Comparison of ENCODE assay signal across 13 mouse cellular contexts in the genomic region with DNA sequence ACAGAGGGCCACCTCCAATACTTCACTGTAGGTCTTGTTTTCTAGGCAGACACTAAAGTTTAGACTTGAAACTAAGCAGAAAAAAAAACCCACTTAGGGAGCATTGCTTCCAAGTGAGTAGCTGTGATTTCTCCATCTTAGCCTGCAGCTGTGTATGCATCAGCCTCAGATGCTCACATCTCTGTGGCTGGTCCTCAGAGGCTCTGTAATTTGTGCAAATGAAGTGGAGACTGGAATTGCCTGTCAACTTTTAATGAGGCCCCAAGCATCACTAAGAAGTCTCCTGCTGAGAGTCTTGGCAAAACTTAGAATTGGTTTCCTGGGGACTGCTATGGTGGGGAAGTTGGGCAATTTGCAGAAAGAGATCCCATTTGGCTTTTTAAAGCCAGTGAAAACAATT. TPM values are rescaled to one million over a fixed set of nuclear protein-coding genes. Genes with fewer than 3 reads are reported as not detected.
DNase-seq lines count a peak whose midpoint lies in the region; ATAC-seq and TF ChIP-seq lines count a peak whose summit lies in the region.
"Not testable (repeated sequence)": the region's sequence is repeated elsewhere in the genome, so short reads cannot be mapped to it uniquely, and the experiment has no call there.
"Had no signal": no experiment of that assay in that cellular context is flagged by ENCODE, and none has a peak within 500 bp of the region (broad histone marks: within the 10 kb centered on the region; RNA-seq: fewer than 3 reads in every experiment).

No protein-coding gene starts in this region.

- H3K4me1 ChIP-seq in ES-Bruce4 (ENCODE audit: control insufficient read depth, insufficient read depth, low read length); embryonic facial prominence, embryonic 14.5 days (ENCODE audit: control insufficient read depth, insufficient read depth, low read length); forebrain, embryonic 15.5 days; forebrain, postnatal 0 days (ENCODE audit: insufficient read depth); hindbrain, embryonic 14.5 days (replicated peaks; ENCODE audit: control insufficient read depth, insufficient read depth, low read length); hindbrain, embryonic 16.5 days (ENCODE audit: control insufficient read depth, insufficient read depth, low read depth, low read length); limb, embryonic 14.5 days (ENCODE audit: control insufficient read depth, insufficient read depth, low read length); olfactory bulb, adult 2 months (ENCODE audit: control insufficient read depth, insufficient read depth, low read length): not testable (repeated sequence)

- TF ChIP-seq CTCF in ES-Bruce4 (IDR thresholded peaks at IDR 0.05; ENCODE audit: low read depth, low read length); forebrain, postnatal 0 days (IDR thresholded peaks at IDR 0.05; ENCODE audit: low read depth); olfactory bulb, adult 2 months (IDR thresholded peaks at IDR 0.05; ENCODE audit: insufficient read depth, low read depth, low read length): not testable (repeated sequence)

- not testable (repeated sequence) for H3K9me3 ChIP-seq in ES-Bruce4 (replicated peaks; ENCODE audit: control insufficient read depth, insufficient read depth, low read length, poor library complexity, severe bottlenecking); embryonic facial prominence, embryonic 14.5 days (ENCODE audit: control insufficient read depth, low read length); forebrain, embryonic 15.5 days; forebrain, postnatal 0 days (ENCODE audit: low read length); hindbrain, embryonic 14.5 days (ENCODE audit: control insufficient read depth, low read length); hindbrain, embryonic 16.5 days (ENCODE audit: control insufficient read depth, low read length); limb, embryonic 14.5 days (ENCODE audit: control insufficient read depth, low read length)

- ATAC-seq in embryonic facial prominence, embryonic 14.5 days (ENCODE audit: low read depth): 0 out of 2 replicates have a peak, but pooled peaks have one; percentile 37
- 0 out of 2 replicates have a peak, but pooled peaks have one; percentile 46 for ATAC-seq in forebrain, embryonic 15.5 days (replicated peaks)
- peak; percentile 73 for ATAC-seq in forebrain, postnatal 0 days
- ATAC-seq in hindbrain, embryonic 14.5 days (ENCODE audit: low FRiP score): 0 out of 2 replicates have a peak, but pooled peaks have one; percentile 55
- peak; percentile 75 for ATAC-seq in hindbrain, embryonic 16.5 days
- peak; percentile 30; the same call in 1 of the 2 replicates for ATAC-seq in limb, embryonic 14.5 days (ENCODE audit: low FRiP score, low read depth)

- not testable (repeated sequence) for TF ChIP-seq EP300 in ES-Bruce4 (IDR thresholded peaks at IDR 0.05; ENCODE audit: insufficient read depth, low read depth, low read length)

- 0 out of 2 replicates have a peak overlapping the region, but pooled peaks have one; percentile 24 for H3K27ac ChIP-seq in ES-Bruce4 (ENCODE audit: insufficient read depth, low read length)
- H3K27ac ChIP-seq in embryonic facial prominence, embryonic 14.5 days (replicated peaks; ENCODE audit: low read depth, low read length); forebrain, embryonic 15.5 days (replicated peaks); forebrain, postnatal 0 days (ENCODE audit: low read depth, low read length); hindbrain, embryonic 14.5 days; hindbrain, embryonic 16.5 days (ENCODE audit: low read depth, low read length); limb, embryonic 14.5 days (replicated peaks; ENCODE audit: low read depth, low read length): not testable (repeated sequence)
- H3K27ac ChIP-seq in olfactory bulb, adult 2 months (ENCODE audit: insufficient read depth, low read depth, low read length): 0 out of 2 replicates have a peak overlapping the region, but pooled peaks have one; percentile 6

- H3K27me3 ChIP-seq in ES-Bruce4 (ENCODE audit: control insufficient read depth, insufficient read depth, low read length, poor library complexity, severe bottlenecking); embryonic facial prominence, embryonic 14.5 days (replicated peaks; ENCODE audit: control insufficient read depth, insufficient read depth, low read length); forebrain, embryonic 15.5 days; forebrain, postnatal 0 days (ENCODE audit: insufficient read depth, low read length); hindbrain, embryonic 14.5 days (ENCODE audit: control insufficient read depth, insufficient read depth, low read length); hindbrain, embryonic 16.5 days (replicated peaks; ENCODE audit: control insufficient read depth, insufficient read depth, low read length); limb, embryonic 14.5 days (ENCODE audit: control insufficient read depth, insufficient read depth, low read length): not testable (repeated sequence)

- H3K9ac ChIP-seq in ES-Bruce4 (ENCODE audit: low read depth, poor library complexity, severe bottlenecking); embryonic facial prominence, embryonic 14.5 days (ENCODE audit: low read depth, low read length); forebrain, embryonic 15.5 days (replicated peaks); forebrain, postnatal 0 days; hindbrain, embryonic 14.5 days; hindbrain, embryonic 16.5 days (ENCODE audit: low read depth, low read length); limb, embryonic 14.5 days (ENCODE audit: low read depth, low read length, severe bottlenecking): not testable (repeated sequence)

- not testable (repeated sequence) for H3K36me3 ChIP-seq in ES-Bruce4 (ENCODE audit: control insufficient read depth, insufficient read depth, low read length, poor library complexity, severe bottlenecking); embryonic facial prominence, embryonic 14.5 days (ENCODE audit: control insufficient read depth, insufficient read depth, low read length); forebrain, embryonic 15.5 days; forebrain, postnatal 0 days (ENCODE audit: insufficient read depth); hindbrain, embryonic 14.5 days (replicated peaks; ENCODE audit: control insufficient read depth, insufficient read depth); hindbrain, embryonic 16.5 days (ENCODE audit: control insufficient read depth, insufficient read depth, low read length); limb, embryonic 14.5 days (ENCODE audit: control insufficient read depth, insufficient read depth, low read length)

- TF ChIP-seq POLR2A in ES-Bruce4 (IDR thresholded peaks at IDR 0.05; ENCODE audit: insufficient read depth, low read length); limb, embryonic 14.5 days (IDR thresholded peaks at IDR 0.05; ENCODE audit: borderline replicate concordance, extremely low read depth, insufficient read depth, insufficient read length); olfactory bulb, adult 2 months (IDR thresholded peaks at IDR 0.05; ENCODE audit: insufficient read depth, low read depth, low read length): not testable (repeated sequence)

- H3K4me2 ChIP-seq in embryonic facial prominence, embryonic 14.5 days (ENCODE audit: low read depth, low read length); forebrain, embryonic 15.5 days (replicated peaks); forebrain, postnatal 0 days (ENCODE audit: low read depth); hindbrain, embryonic 14.5 days (replicated peaks); hindbrain, embryonic 16.5 days (ENCODE audit: low read length); limb, embryonic 14.5 days (replicated peaks; ENCODE audit: low read depth, low read length, severe bottlenecking): not testable (repeated sequence)

- H3K4me3 ChIP-seq in ES-Bruce4 (ENCODE audit: low read depth, low read length); embryonic facial prominence, embryonic 14.5 days (ENCODE audit: low read depth, low read length); forebrain, embryonic 15.5 days; forebrain, postnatal 0 days (ENCODE audit: low read depth, low read length); hindbrain, embryonic 14.5 days (replicated peaks; ENCODE audit: low read length); hindbrain, embryonic 16.5 days (ENCODE audit: low read length); limb, embryonic 14.5 days (replicated peaks; ENCODE audit: low read length); olfactory bulb, adult 2 months (ENCODE audit: insufficient read depth, low read depth, low read length): not testable (repeated sequence)

- not testable (repeated sequence) for DNase-seq in embryonic facial prominence, embryonic 14.5 days (ENCODE audit: low spot score); forebrain, postnatal 0 days; hindbrain, embryonic 14.5 days (ENCODE audit: low spot score); limb, embryonic 14.5 days (ENCODE audit: low spot score)

RNA-seq across cellular contexts. Expression of a gene that starts 40.9 kb away (rescaled TPM):
- polyA plus RNA-seq in ES-Bruce4 (2011; ENCODE audit: insufficient read depth, insufficient read length, low read depth, missing spikeins): 0.58 TPM in 1 of 2 replicates, not detected in the other
- 0.71 and 0.75 TPM in 2 replicates for polyA plus RNA-seq in embryonic facial prominence, embryonic 14.5 days (2014; fragmentation: Nextera tagmentation; extraction: Ambion mirVana)
- polyA plus RNA-seq in forebrain, embryonic 15.5 days (2015; fragmentation: Nextera tagmentation; extraction: Ambion mirVana): 1.1 and 1.5 TPM in 2 replicates
- 4.2 and 9.0 TPM in 2 replicates for total RNA-seq in forebrain, postnatal 0 days (2014; rRNA removed)
- polyA plus RNA-seq in forebrain, postnatal 0 days (2015; fragmentation: Nextera tagmentation; extraction: Ambion mirVana): 1.6 and 2.9 TPM in 2 replicates
- 2.2 and 2.5 TPM in 2 replicates for polyA plus RNA-seq in hindbrain, embryonic 14.5 days (2014; fragmentation: Nextera tagmentation; extraction: Ambion mirVana)
- polyA plus RNA-seq in hindbrain, embryonic 16.5 days (2015; fragmentation: Nextera tagmentation; extraction: Ambion mirVana): 3.7 and 5.8 TPM in 2 replicates
- polyA plus RNA-seq in limb, embryonic 14.5 days (2012; rRNA removed): 0.10 and 0.29 TPM in 2 replicates
- 0.40 TPM in 1 of 2 replicates, not detected in the other for polyA plus RNA-seq in limb, embryonic 14.5 days (2014; fragmentation: Nextera tagmentation; extraction: Ambion mirVana)
- polyA plus RNA-seq in olfactory bulb, adult 2 months (2012; ENCODE audit: insufficient read depth, insufficient read length, low replicate concordance, missing spikeins): not detected in 2 replicates
- total RNA-seq: CH12.LX, G1E had no signal
- polyA plus RNA-seq: activated CD4-positive, CD25-positive, alpha-beta regulatory T cell, adult 4 months; CD4-positive, CD25-positive, alpha-beta regulatory T cell, adult 4 months; G1E; Patski had no signal
